Mouse (Mus musculus) liver, embryonic 11.5 days (tissue): ENCODE results near the gene Rad17. TPM values are rescaled to one million over a fixed set of nuclear protein-coding genes. Genes with fewer than 3 reads are reported as not detected.
A peak's percentile ranks its signal among the peaks of the same experiment; 100 is the strongest.

Experiments
- ATAC-seq: fragments of 200-750 bp; cut with Nextera tagmentation; replicated peaks from 2 replicates; pipeline ENCODE4 v1.8.0; 2017; ENCODE audit warnings: moderate number of reproducible peaks, mild to moderate bottlenecking, moderate TSS enrichment, moderate library complexity; ENCODE audit not compliant: low FRiP score
- DNase-seq: peaks from one replicate; pipeline ENCODE4 v3.0.0-alpha.2; 2017; ENCODE audit warnings: low spot score
- H3K27ac ChIP-seq: fragments of 300-500 bp; sonication (generic); 2 replicates; pipeline ENCODE4 v1.5.1; 2014; ENCODE audit warnings: mild to moderate bottlenecking, low read depth, low read length, control low read depth
- H3K27me3 ChIP-seq: fragments of 300-500 bp; sonication (generic); replicated peaks from 2 replicates; pipeline ENCODE4 v1.6.1; 2014; ENCODE audit warnings: low read length, mixed read lengths; ENCODE audit not compliant: control insufficient read depth, insufficient read depth
- H3K36me3 ChIP-seq: fragments of 300-500 bp; sonication (generic); 2 replicates; pipeline ENCODE4 v1.6.1; 2014; ENCODE audit warnings: mild to moderate bottlenecking, low read length, moderate library complexity, mixed read lengths; ENCODE audit not compliant: control insufficient read depth, insufficient read depth
- H3K4me1 ChIP-seq: fragments of 300-500 bp; sonication (generic); replicated peaks from 2 replicates; pipeline ENCODE4 v1.6.1; 2014; ENCODE audit warnings: low read length, mixed read lengths; ENCODE audit not compliant: control insufficient read depth, insufficient read depth
- H3K4me2 ChIP-seq: fragments of 300-500 bp; sonication (generic); 2 replicates; pipeline ENCODE4 v1.6.1; 2014; ENCODE audit warnings: mild to moderate bottlenecking, control low read depth, moderate library complexity
- H3K4me3 ChIP-seq: fragments of 300-500 bp; sonication (generic); 2 replicates; pipeline ENCODE4 v1.5.1; 2014; ENCODE audit warnings: low read depth, low read length, control low read depth
- H3K9ac ChIP-seq: fragments of 300-500 bp; sonication (generic); 2 replicates; pipeline ENCODE4 v1.6.1; 2014; ENCODE audit warnings: low read depth, low read length, control low read depth
- H3K9me3 ChIP-seq: fragments of 300-500 bp; sonication (generic); 2 replicates; pipeline ENCODE4 v1.6.1; 2016; ENCODE audit warnings: low read length, inconsistent platforms, mixed read lengths; ENCODE audit not compliant: control insufficient read depth
- WGBS: fragments of 180-500 bp; shearing (Covaris S2); extraction: QIAGEN DNeasy Blood & Tissue Kit; methylation state at CpG from one replicate; pipeline ENCODE4 v1.1.7; 2014; 5-methylcytosine and 5-hydroxymethylcytosine counted together
- polyA plus RNA-seq: library from polyadenylated mRNA; unstranded; fragments of >200 nt; fragmentation: Nextera tagmentation; extraction: Ambion mirVana; gene quantifications from 2 replicates; pipeline ENCODE4 v1.2.1, GENCODE M21; 2014

Rad17 gene
- polyA plus RNA-seq, 1 experiment from 2014 or later, result 32.1 TPM

DNA sequence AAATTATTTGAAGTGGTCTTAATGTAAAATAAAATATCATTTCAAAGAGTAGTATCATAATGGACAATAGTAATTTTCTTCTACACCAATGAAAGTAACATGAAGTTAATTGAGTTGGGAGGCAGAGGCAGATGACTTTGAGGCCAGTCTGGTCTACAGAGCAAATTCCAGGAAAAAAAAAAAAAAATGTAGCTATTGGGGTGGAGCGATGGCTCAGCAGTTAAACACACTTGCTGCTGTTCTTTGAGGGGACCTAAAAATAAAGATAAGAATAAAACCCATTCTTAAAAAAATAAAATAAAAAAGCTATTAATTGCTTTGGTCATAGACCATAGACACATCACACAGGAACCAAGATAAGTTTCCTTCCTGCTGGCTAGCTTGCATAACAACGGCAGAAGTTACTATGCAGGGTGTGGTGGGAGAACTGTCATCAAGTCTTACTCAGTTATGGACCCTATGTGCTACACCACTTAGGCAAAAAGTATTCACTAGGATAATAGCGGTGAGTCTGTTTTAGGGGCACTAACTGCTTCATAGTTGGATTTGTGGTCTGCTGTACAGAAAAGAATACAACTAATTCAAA is 16.7 kb downstream of the Rad17 start:
- Histone ChIP-seq H3K9me3 (no peaks in the 10 kb centered on the region), H3K4me1 (no peaks in the 10 kb centered on the region), H3K27ac (no peak overlapping the region), H3K36me3 (peaks cover 31% of the 10 kb centered on the region; the same call in 1 of the 2 replicates), H3K27me3 (no peaks in the 10 kb centered on the region), H3K4me3 (no peak overlapping the region), H3K9ac (no peak overlapping the region), H3K4me2 (no peak overlapping the region)
- WGBS, result 71% methylated on average over 3 of the region's 3 CpGs
- no peak for ATAC-seq
- no peak for DNase-seq

DNA sequence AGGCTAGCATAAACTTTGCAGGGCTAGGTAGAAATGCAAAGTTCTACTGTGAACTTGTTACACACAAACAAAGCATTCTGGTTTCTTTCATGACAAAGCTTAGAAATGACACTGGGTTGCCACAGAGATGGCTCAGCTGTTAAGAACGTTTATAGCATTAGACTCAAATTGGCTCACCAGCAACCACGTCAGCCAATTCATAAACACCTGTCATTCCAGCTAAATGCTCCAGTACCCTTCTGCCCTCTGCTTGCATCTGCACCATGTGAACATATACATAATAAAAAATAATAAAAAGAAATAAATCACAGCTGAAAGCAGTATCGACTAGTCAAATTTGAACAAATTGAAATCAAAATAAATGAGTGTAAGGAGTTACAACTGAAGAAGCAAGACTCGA is 28.6 kb downstream of the Rad17 start:
- ATAC-seq (no peak), DNase-seq (no peak)
- Histone ChIP-seq H3K9ac (no peak overlapping the region), H3K4me3 (no peak overlapping the region), H3K9me3 (no peaks in the 10 kb centered on the region), H3K4me1 (no peaks in the 10 kb centered on the region), H3K27ac (no peak overlapping the region), H3K27me3 (no peaks in the 10 kb centered on the region), H3K36me3 (peaks cover 21% of the 10 kb centered on the region; the same call in 1 of the 2 replicates), H3K4me2 (no peak overlapping the region)
- WGBS, result 86% methylated on average over 4 of the region's 4 CpGs

DNA sequence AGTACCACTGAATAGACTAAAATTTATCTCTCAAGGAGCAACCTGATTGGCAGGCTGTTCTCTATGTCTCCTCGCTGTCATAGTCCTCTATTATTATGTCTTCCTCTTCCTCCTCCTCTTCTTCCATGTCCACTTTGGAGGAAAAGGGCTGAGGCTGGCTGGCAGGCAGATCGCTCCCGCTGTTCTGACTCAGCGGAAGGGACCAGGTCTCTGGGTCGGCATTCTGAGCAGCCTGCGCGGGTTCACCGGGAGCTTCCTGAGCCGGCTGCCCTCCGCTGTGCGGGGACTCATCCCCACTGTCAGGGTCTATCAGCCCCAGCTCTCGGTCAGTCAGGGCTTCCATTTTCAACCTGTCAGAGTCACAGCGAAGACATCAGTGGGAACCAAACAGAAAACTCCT is 33.3 kb downstream of the Rad17 start:
- H3K9me3 ChIP-seq, result no peaks in the 10 kb centered on the region
- no peak overlapping the region for H3K4me3 ChIP-seq
- peaks cover 5% of the 10 kb centered on the region; the same call in 1 of the 2 replicates for H3K4me1 ChIP-seq
- DNase-seq, result no peak
- H3K9ac ChIP-seq, result no peak overlapping the region
- 82% methylated on average over 13 of the region's 13 CpGs for WGBS
- H3K4me2 ChIP-seq, result no peak overlapping the region
- ATAC-seq, result no peak
- peaks cover 12% of the 10 kb centered on the region; the same call in 1 of the 2 replicates for H3K36me3 ChIP-seq
- peaks cover 4% of the 10 kb centered on the region; the same call in 1 of the 2 replicates for H3K27me3 ChIP-seq
- H3K27ac ChIP-seq, result no peak overlapping the region

DNA sequence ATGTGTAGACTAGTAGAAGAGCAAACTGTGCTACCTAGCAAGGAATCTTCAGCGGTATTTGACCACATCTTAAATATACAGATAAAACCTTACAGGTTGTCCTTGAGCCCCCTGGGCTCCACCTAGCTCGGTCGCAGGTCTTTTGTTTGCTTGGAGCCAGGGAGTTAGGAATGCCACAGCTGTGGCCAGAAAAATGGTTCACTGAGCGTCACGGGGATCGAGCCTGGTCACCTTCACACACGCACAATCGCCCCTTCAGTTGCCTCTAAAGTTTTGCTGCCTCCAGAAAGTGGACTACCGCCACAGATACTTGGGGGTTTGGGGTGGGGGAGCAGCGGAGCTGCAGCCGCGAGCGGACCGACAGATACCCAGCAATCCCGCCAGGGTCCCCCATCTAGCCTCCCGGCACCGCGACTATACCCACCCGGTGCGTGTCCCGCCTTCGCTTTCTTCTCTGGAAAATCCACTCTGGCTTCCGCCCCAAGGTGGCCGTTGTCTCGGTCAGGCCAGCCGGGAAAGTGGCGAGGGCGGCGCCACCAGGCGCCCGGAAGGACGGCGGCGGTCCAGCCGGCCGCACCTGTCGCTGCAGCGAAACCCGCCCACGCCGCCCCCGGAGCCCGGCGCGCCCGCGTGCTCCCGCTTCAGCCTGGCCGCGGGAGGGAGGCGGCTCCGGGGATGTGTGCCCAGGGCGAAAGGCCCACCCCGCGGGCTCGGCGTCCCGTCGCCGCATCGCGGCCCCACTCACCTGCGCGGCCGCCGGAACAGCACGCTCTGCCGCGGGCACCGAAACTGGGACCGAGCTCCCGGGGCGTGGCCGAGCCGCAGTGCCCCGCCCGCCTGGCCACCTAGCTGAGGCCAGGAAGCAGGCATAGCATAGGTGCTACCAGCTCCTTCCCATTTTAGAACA is 34.4 kb downstream of the Rad17 start, which contains the start of gene Marveld2:
Gene Marveld2 (minus strand): TSS at position 791 of the 907 bp plus-strand sequence.
- 4% methylated on average over 72 of the region's 77 CpGs for WGBS
- H3K9ac ChIP-seq, result peak within 1 kb of the TSS; percentile 70
- peak within 1 kb of the TSS; percentile 98 for H3K4me2 ChIP-seq
- ATAC-seq, result peak; percentile 77
- H3K4me3 ChIP-seq, result peak within 1 kb of the TSS; percentile 79
- peaks cover 4% of the 10 kb centered on the region; the same call in 1 of the 2 replicates for H3K36me3 ChIP-seq
- H3K9me3 ChIP-seq, result no peaks in the 10 kb centered on the region
- H3K27me3 ChIP-seq, result peaks cover 4% of the 10 kb centered on the region; the same call in 1 of the 2 replicates
- H3K27ac ChIP-seq, result no peak within 1 kb of the TSS
- peaks cover 5% of the 10 kb centered on the region; the same call in 1 of the 2 replicates for H3K4me1 ChIP-seq
- peak; percentile 53 for DNase-seq

DNA sequence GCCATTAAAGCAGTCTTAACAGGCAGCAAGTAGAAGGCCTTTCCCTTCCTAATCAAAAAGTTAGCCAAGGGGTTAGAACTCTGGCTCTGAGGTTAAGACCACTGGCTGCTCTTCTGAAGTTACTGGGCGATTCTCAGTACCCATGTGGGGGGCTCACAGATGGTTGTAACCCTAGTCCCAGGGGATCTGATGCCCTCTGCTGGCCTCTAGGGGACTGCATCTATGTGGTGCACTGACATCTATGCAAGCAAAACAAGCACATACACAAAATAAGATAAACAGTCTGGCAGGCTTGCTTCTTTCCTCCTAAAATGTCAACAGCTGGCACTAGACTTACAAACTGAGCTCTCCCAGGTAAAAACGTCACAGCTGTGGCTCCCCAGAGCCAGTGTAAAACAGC is 37.9 kb downstream of the Rad17 start:
- no peak overlapping the region for H3K9ac ChIP-seq
- no peak overlapping the region for H3K4me3 ChIP-seq
- DNase-seq (no peak), ATAC-seq (no peak)
- WGBS, result 59% methylated on average over 2 of the region's 2 CpGs
- no peaks in the 10 kb centered on the region for H3K9me3 ChIP-seq
- 0 out of 2 replicates have a peak, but pooled peaks cover 2% of the 10 kb centered on the region for H3K36me3 ChIP-seq
- no peak overlapping the region for H3K4me2 ChIP-seq
- peaks cover 5% of the 10 kb centered on the region; the same call in 1 of the 2 replicates for H3K4me1 ChIP-seq
- no peak overlapping the region for H3K27ac ChIP-seq
- H3K27me3 ChIP-seq, result peaks cover 4% of the 10 kb centered on the region; the same call in 1 of the 2 replicates

DNA sequence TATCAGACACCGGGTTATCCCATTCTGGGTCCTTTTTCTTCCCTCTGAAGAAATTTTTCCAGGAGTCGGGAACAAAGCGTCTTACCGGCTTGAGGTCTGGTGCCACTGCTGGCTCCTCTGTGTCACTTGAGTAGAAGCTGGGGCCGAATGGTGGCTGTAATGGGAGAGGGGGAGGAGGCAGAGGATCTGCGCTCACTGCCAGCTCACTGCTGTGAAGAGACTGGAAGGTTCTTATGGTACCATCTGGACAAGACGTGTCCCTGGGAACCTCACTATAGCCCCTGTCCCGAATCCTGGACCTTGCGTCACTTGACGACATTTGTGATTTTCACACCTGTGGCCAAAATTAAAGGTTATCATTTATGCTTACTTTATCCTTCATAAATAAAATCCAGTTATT is 38.6 kb downstream of the Rad17 start:
- Histone ChIP-seq H3K36me3 (no peaks in the 10 kb centered on the region), H3K4me2 (no peak overlapping the region), H3K9me3 (no peaks in the 10 kb centered on the region), H3K4me3 (no peak overlapping the region), H3K27me3 (peaks cover 4% of the 10 kb centered on the region; the same call in 1 of the 2 replicates), H3K4me1 (peaks cover 5% of the 10 kb centered on the region; the same call in 1 of the 2 replicates), H3K9ac (no peak overlapping the region), H3K27ac (no peak overlapping the region)
- no peak for DNase-seq
- ATAC-seq, result no peak
- WGBS, result 93% methylated on average over 10 of the region's 10 CpGs

DNA sequence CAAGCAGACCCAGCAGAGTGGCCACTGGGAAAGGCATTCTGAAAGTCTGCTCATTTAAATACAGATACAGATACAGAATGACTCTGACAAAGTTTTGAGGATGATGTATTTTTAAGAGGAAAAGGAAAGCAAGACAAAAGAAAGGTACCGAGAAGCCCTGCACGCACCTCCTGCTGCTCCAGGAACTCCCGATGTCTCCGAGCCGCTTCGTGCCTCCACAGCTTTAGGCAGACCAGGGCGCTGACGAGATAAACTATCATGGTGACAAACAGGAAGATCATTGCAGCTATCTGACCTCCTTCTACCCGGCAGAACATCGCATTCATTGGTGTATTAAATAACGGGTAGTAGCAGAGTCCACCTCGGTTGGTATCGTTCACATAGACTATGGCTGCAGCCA is 39.6 kb downstream of the Rad17 start:
- DNase-seq, result no peak
- H3K27ac ChIP-seq, result no peak overlapping the region
- 78% methylated on average over 13 of the region's 13 CpGs for WGBS

DNA sequence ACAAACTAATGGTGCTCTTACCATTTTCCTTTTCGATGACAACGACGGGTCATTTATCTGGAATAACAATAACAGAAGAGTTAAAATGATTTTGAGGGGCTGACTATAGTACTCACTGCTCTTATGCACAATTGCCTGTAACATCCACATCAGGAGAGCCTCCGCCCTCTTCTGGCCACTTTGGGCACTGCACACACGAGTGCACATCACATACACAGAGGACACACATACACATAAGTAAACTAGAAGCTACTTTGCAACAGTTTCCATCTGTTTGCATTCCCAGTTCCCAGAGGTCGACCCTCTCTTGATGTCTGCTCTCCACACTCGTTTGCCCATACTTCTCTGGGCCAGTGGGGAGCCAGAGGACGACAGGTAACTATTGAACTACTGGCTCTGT is 43.1 kb downstream of the Rad17 start:
- WGBS, result 77% methylated on average over 8 of the region's 8 CpGs
- Histone ChIP-seq H3K9me3 (no peaks in the 10 kb centered on the region), H3K4me1 (no peaks in the 10 kb centered on the region), H3K36me3 (no peaks in the 10 kb centered on the region), H3K4me3 (no peak overlapping the region), H3K27ac (no peak overlapping the region), H3K27me3 (no peaks in the 10 kb centered on the region), H3K4me2 (no peak overlapping the region), H3K9ac (no peak overlapping the region)
- no peak for ATAC-seq
- DNase-seq, result no peak

More for the DNA sequence above, 39.6 kb downstream of the Rad17 start:
- H3K4me2 ChIP-seq, result no peak overlapping the region
- H3K9me3 ChIP-seq, result no peaks in the 10 kb centered on the region
- H3K36me3 ChIP-seq, result no peaks in the 10 kb centered on the region
- H3K9ac ChIP-seq, result no peak overlapping the region
- no peak for ATAC-seq
- peaks cover 2% of the 10 kb centered on the region; the same call in 1 of the 2 replicates for H3K4me1 ChIP-seq
- H3K27me3 ChIP-seq, result no peaks in the 10 kb centered on the region
- no peak overlapping the region for H3K4me3 ChIP-seq
